ENCODE assay signal across 8 mouse cellular contexts in genomic region chr11:22631606-22632313, GRCm38 (mm10).
DNase-seq lines count a peak whose midpoint lies in the region; ATAC-seq lines count a peak whose summit lies in the region.

No protein-coding gene starts in this region.

- WGBS in embryonic facial prominence, embryonic 14.5 days, result 18% methylated on average over 6 of the region's 6 CpGs
- WGBS in hindbrain, embryonic 12.5 days, result 19% methylated on average over 6 of the region's 6 CpGs

- peaks cover 6% of the 10 kb centered on the region for H3K4me1 ChIP-seq in embryonic facial prominence, embryonic 14.5 days (ENCODE audit: control insufficient read depth, insufficient read depth, low read length)
- H3K4me1 ChIP-seq in hindbrain, embryonic 12.5 days, result peaks cover 13% of the 10 kb centered on the region

- DNase-seq in adrenal gland, adult (ENCODE audit: inconsistent age in 2 of 2, low spot score in 1 of 2), result peak; percentile 44 to 84
- no peak for DNase-seq in adrenal gland, postnatal 4 days (ENCODE audit: low spot score in 2 of 2)
- peak; percentile 73 for DNase-seq in MN1 (ENCODE audit: low spot score)
- no peak for DNase-seq in embryonic facial prominence, embryonic 14.5 days (ENCODE audit: low spot score)
- peak; percentile 48 for DNase-seq in lung, postnatal 10 days
- peak; percentile 38 for DNase-seq in skeletal muscle tissue, adult 2 months (ENCODE audit: low read depth, low spot score)
- no peak for DNase-seq in left cerebral cortex, adult 9 months (ENCODE audit: low spot score in 2 of 2)

- H3K27me3 ChIP-seq in embryonic facial prominence, embryonic 14.5 days (replicated peaks; ENCODE audit: control insufficient read depth, insufficient read depth, low read length), result no peaks in the 10 kb centered on the region
- no peaks in the 10 kb centered on the region for H3K27me3 ChIP-seq in hindbrain, embryonic 12.5 days

- H3K4me2 ChIP-seq in embryonic facial prominence, embryonic 14.5 days (ENCODE audit: low read depth, low read length), result peak overlapping the region; percentile 43
- peak overlapping the region; percentile 27 for H3K4me2 ChIP-seq in hindbrain, embryonic 12.5 days (replicated peaks)

- no peaks in the 10 kb centered on the region for H3K36me3 ChIP-seq in embryonic facial prominence, embryonic 14.5 days (ENCODE audit: control insufficient read depth, insufficient read depth, low read length)
- no peaks in the 10 kb centered on the region for H3K36me3 ChIP-seq in hindbrain, embryonic 12.5 days

- H3K4me3 ChIP-seq in embryonic facial prominence, embryonic 14.5 days (ENCODE audit: low read depth, low read length), result no peak overlapping the region
- H3K4me3 ChIP-seq in hindbrain, embryonic 12.5 days, result no peak overlapping the region

- H3K27ac ChIP-seq in embryonic facial prominence, embryonic 14.5 days (replicated peaks; ENCODE audit: low read depth, low read length), result no peak overlapping the region
- H3K27ac ChIP-seq in hindbrain, embryonic 12.5 days, result no peak overlapping the region

- peak; percentile 32 for ATAC-seq in embryonic facial prominence, embryonic 14.5 days (ENCODE audit: low read depth)
- peak; percentile 31; the same call in 1 of the 2 replicates for ATAC-seq in hindbrain, embryonic 12.5 days (ENCODE audit: low FRiP score)

- no peaks in the 10 kb centered on the region for H3K9me3 ChIP-seq in embryonic facial prominence, embryonic 14.5 days (ENCODE audit: control insufficient read depth, low read length)
- H3K9me3 ChIP-seq in hindbrain, embryonic 12.5 days (replicated peaks), result no peaks in the 10 kb centered on the region

- H3K9ac ChIP-seq in embryonic facial prominence, embryonic 14.5 days (ENCODE audit: low read depth, low read length), result peak overlapping the region; percentile 43; the same call in 1 of the 2 replicates
- H3K9ac ChIP-seq in hindbrain, embryonic 12.5 days, result peak overlapping the region; percentile 38; the same call in 1 of the 2 replicates

Comparison
In these comparisons a context has a peak if more than half of its experiments do, and no peak if none do; other contexts are left out.
1. DNase-seq: peak in adrenal gland, adult (2 of 2), MN1 (single experiment), lung, postnatal 10 days (single experiment) and skeletal muscle tissue, adult 2 months (single experiment); none in adrenal gland, postnatal 4 days (0 of 2), embryonic facial prominence, embryonic 14.5 days (single experiment) and left cerebral cortex, adult 9 months (0 of 2).